Mouse (Mus musculus) neural tube, embryonic 14.5 days (tissue): ENCODE data around the gene Atrnl1. TPM values are rescaled to one million over a fixed set of nuclear protein-coding genes. Genes with fewer than 3 reads are reported as not detected.

ENCODE experiments used
- ATAC-seq: fragments of 200-750 bp; cut with Nextera tagmentation; 2 replicates; pipeline ENCODE4 v1.8.0; 2017; ENCODE audit warnings: low read depth, mild to moderate bottlenecking, moderate TSS enrichment, moderate library complexity
- H3K27ac ChIP-seq: fragments of 300-500 bp; sonication (generic); 2 replicates; pipeline ENCODE4 v1.5.1; 2014; ENCODE audit warnings: low read depth, mild to moderate bottlenecking, control low read depth, low read length, moderate library complexity, mixed read lengths
- H3K27me3 ChIP-seq: fragments of 300-500 bp; sonication (generic); 2 replicates; pipeline ENCODE4 v1.6.1; 2014; ENCODE audit warnings: low read length; ENCODE audit not compliant: control insufficient read depth, insufficient read depth
- H3K36me3 ChIP-seq: fragments of 300-500 bp; sonication (generic); 2 replicates; pipeline ENCODE4 v1.6.1; 2014; ENCODE audit warnings: low read length, mixed read lengths; ENCODE audit not compliant: control insufficient read depth, insufficient read depth
- H3K4me1 ChIP-seq: fragments of 300-500 bp; sonication (generic); 2 replicates; pipeline ENCODE4 v1.6.1; 2014; ENCODE audit warnings: low read length; ENCODE audit not compliant: control insufficient read depth, insufficient read depth
- H3K4me2 ChIP-seq: fragments of 300-500 bp; sonication (generic); 2 replicates; pipeline ENCODE4 v1.6.1; 2014; ENCODE audit warnings: mild to moderate bottlenecking, low read depth, low read length, control low read depth
- H3K4me3 ChIP-seq: fragments of 300-500 bp; sonication (generic); 2 replicates; pipeline ENCODE4 v1.5.1; 2014; ENCODE audit warnings: low read depth, low read length, control low read depth, mixed read lengths
- H3K9ac ChIP-seq: fragments of 300-500 bp; sonication (generic); replicated peaks from 2 replicates; pipeline ENCODE4 v1.6.1; 2014; ENCODE audit warnings: low read depth, mild to moderate bottlenecking, control low read depth, low read length, mixed read lengths
- H3K9me3 ChIP-seq: fragments of 300-500 bp; sonication (generic); 2 replicates; pipeline ENCODE4 v1.6.1; 2016; ENCODE audit warnings: low read length; ENCODE audit not compliant: control insufficient read depth
- WGBS: fragments of 180-500 bp; shearing (Covaris S2); extraction: QIAGEN DNeasy Blood & Tissue Kit; methylation state at CpG from one replicate; pipeline ENCODE4 v1.1.7; 2014; 5-methylcytosine and 5-hydroxymethylcytosine counted together
- polyA plus RNA-seq: library from polyadenylated mRNA; unstranded; fragments of >200 nt; fragmentation: Nextera tagmentation; extraction: Ambion mirVana; gene quantifications from 2 replicates; pipeline ENCODE4 v1.2.1, GENCODE M21; 2014

Gene Atrnl1
- polyA plus RNA-seq, 1 experiment from 2014 or later, result 8.6 TPM

DNA sequence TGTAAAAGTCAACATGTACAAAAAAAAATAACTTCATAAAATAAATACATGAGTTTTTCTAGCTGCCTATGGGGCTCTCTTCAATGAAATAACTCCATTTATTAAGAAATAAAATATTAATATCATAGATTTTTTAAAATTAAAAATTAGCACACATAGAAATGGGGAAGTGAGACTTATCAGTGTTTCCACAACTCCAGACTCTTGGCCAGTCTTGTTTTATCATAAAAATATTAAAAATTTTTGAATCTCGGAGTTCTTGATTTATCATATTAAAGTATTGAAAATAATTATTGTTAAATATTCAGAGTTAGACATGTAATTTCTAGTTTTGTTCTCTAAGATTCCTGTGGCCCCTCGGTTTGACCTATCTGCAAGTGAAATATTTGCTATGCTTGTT is 337.7 kb downstream of the Atrnl1 start:
- Histone ChIP-seq H3K27me3 (no peaks in the 10 kb centered on the region), H3K4me3 (no peak overlapping the region), H3K4me2 (no peak overlapping the region), H3K27ac (no peak overlapping the region), H3K36me3 (no peaks in the 10 kb centered on the region), H3K9me3 (no peaks in the 10 kb centered on the region), H3K9ac (no peak overlapping the region), H3K4me1 (0 out of 2 replicates have a peak, but pooled peaks cover 2% of the 10 kb centered on the region)
- no peak for ATAC-seq
- WGBS, result 82% methylated on average over 2 of the region's 2 CpGs

DNA sequence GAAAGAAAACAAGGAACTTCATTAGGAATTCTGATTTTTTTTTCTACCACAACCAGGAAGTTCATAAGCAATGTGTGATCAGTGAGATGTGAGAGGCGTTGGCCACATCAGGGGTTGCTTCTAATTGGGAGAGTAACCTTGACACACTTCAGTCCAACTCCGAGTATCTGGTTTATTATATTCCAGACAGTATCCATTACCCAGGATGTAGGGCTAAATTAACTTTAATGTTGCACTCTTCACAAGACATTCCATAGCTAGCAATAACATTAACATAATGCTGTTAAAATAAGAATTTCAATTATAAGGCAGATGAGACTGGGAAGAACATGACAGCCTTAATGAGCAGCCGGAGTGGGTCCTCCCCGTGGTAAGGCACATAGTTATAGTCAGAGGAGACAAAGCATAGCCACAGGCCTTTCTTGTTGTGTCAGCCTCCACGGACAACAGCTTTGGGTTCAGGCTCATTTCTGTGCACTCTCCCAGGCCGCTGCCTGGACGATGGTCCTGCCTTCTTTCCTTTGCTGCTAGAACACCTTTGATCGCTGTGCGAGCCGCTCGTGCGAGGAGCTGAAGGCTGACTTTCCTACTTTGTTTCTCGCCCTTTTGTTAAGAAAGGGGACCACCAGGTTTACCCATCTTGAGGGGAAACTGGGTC is 338.6 kb downstream of the Atrnl1 start:
- Histone ChIP-seq H3K36me3 (no peaks in the 10 kb centered on the region), H3K4me1 (0 out of 2 replicates have a peak, but pooled peaks cover 2% of the 10 kb centered on the region), H3K9ac (no peak overlapping the region), H3K27me3 (no peaks in the 10 kb centered on the region), H3K27ac (peak overlapping the region; percentile 22; the same call in 1 of the 2 replicates), H3K9me3 (no peaks in the 10 kb centered on the region), H3K4me3 (no peak overlapping the region), H3K4me2 (no peak overlapping the region)
- no peak for ATAC-seq
- WGBS, result 67% methylated on average over 13 of the region's 13 CpGs

DNA sequence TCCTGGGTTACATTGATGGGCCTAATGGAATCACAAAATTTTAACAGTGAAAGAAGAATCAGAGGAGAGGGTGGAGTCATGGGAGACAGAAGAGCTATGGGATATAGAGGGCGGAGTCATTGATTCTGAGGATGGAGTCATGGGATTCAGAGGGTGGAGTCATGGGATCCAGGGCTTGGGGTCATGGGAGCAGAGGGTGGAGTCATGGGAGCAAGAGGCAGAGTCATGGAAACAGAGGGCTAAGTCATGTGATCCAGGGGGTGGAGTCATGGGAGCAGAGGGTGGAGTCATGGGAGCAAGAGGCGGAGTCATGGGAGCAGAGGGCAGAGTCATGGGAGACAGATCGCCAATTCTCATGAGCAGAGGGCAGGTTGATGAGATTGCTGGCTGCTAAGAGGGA is 343.3 kb downstream of the Atrnl1 start:
- Histone ChIP-seq H3K36me3 (no peaks in the 10 kb centered on the region), H3K4me3 (no peak overlapping the region), H3K27me3 (no peaks in the 10 kb centered on the region), H3K9me3 (no peaks in the 10 kb centered on the region), H3K4me2 (no peak overlapping the region), H3K4me1 (0 out of 2 replicates have a peak, but pooled peaks cover 2% of the 10 kb centered on the region), H3K9ac (no peak overlapping the region), H3K27ac (no peak overlapping the region)
- no peak for ATAC-seq
- whole genome bisulfite sequencing, result 97% methylated on average over 3 of the region's 3 CpGs

DNA sequence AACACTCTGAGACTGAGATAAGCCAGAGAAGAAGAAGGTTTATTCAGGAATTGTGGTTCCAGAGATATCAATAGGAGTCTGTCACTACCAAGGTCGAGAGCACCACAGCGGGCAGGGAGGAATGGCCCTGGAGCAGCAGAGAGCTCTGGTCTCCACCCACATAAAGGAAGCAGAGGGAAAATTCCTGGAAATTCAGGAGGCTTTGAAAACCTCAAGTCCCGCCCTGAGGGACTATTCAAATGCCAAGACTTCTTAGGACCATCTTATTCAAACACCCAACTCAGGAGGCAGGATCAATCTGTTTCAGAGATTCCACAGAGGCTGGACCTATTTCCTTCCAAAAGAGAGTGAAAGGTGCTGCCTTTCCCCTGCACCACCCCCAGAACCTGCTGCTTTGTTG is 345.6 kb downstream of the Atrnl1 start:
- Histone ChIP-seq H3K9ac (no peak overlapping the region), H3K27me3 (no peaks in the 10 kb centered on the region), H3K4me2 (no peak overlapping the region), H3K4me1 (no peaks in the 10 kb centered on the region), H3K4me3 (no peak overlapping the region), H3K9me3 (no peaks in the 10 kb centered on the region), H3K36me3 (no peaks in the 10 kb centered on the region), H3K27ac (no peak overlapping the region)
- ATAC-seq, result no peak
- 86% methylated on average over 3 of the region's 3 CpGs for WGBS

DNA sequence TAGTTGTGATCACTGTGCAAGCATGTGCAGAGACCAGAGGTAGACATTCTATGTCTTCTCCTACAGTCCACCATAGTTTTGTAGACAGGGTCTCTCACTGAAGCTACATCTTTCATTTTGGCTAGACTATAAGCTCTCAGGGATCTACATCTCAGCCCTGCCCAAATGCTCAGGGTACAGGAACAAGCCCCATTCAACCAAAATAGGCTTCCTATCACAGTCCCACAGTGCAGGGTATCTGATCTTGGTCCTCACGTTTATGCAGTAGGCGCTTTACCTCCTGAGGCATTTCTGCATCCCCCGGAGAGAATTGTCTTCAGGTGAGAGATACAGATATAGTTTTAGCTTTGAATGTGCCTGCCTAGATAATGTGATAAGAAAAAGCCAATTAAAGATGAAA is 346.5 kb downstream of the Atrnl1 start:
- H3K4me1 ChIP-seq, result no peaks in the 10 kb centered on the region
- no peak overlapping the region for H3K9ac ChIP-seq
- no peak overlapping the region for H3K4me2 ChIP-seq
- 95% methylated on average over 3 of the region's 3 CpGs for WGBS
- H3K27me3 ChIP-seq, result no peaks in the 10 kb centered on the region
- H3K9me3 ChIP-seq, result no peaks in the 10 kb centered on the region
- no peaks in the 10 kb centered on the region for H3K36me3 ChIP-seq
- ATAC-seq, result no peak
- no peak overlapping the region for H3K4me3 ChIP-seq
- H3K27ac ChIP-seq, result no peak overlapping the region

DNA sequence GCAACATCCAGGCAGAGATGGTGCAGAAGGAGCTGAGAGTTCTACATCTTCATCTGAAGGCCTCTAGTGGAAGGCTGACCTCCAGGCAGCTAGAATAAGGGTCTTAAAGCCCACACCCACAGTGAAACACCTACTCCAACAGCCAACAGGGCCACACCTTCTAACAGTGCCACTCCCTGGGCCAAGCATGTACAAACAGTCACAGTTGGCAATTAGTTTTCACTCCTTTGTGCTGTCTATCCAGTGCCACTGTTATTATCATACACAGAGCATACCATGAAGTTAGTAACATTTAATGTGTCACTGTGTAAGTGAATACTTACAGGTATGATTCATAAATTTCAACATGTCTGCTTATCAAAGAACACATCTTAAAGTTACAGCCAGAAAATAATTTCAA is 347.3 kb downstream of the Atrnl1 start:
- Histone ChIP-seq H3K27me3 (no peaks in the 10 kb centered on the region), H3K27ac (no peak overlapping the region), H3K9ac (no peak overlapping the region), H3K4me1 (no peaks in the 10 kb centered on the region), H3K4me2 (no peak overlapping the region), H3K4me3 (no peak overlapping the region), H3K9me3 (no peaks in the 10 kb centered on the region), H3K36me3 (no peaks in the 10 kb centered on the region)
- no peak for ATAC-seq

DNA sequence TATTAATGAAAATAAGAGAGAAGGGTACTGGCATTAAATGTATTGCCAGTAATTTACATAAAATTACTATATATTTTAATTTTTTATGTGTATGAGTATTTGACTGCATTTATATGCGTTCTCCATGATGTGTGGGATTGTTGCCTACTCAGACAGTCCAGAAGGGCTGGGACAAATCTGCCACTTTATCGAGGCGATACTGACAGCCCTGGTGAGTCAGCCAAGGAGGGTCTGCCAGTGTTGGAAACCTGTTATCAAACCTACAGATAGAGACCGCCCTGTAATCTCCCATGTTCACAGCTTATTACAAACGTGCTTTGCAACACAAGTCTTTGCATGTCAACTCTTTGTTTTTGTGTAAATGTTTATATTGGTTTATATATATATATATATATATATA is 347.9 kb downstream of the Atrnl1 start:
- no peaks in the 10 kb centered on the region for H3K27me3 ChIP-seq

DNA sequence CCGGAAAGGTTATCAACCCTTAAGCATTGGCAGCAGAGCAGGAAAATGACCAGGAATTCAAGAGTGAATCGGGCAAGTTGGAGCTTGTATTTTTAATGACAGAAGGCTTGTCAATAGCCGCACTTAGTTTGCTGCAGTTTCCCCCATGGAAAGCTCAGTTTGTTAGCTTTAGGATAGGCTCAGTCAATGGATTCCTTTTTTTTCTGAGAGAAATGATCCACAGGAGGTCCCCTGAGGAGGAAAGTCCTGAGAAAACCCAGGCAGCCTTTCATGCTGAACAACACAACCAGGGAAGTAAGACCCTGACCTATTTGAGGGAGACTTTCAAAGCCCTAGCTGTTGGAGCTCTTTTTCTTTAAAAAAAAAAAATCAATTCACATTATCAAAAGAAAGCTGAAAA is 350.5 kb downstream of the Atrnl1 start:
- no peaks in the 10 kb centered on the region for H3K4me1 ChIP-seq
- no peaks in the 10 kb centered on the region for H3K27me3 ChIP-seq
- H3K4me2 ChIP-seq, result no peak overlapping the region
- H3K4me3 ChIP-seq, result no peak overlapping the region
- WGBS, result 26% methylated on average over 3 of the region's 3 CpGs
- H3K36me3 ChIP-seq, result no peaks in the 10 kb centered on the region
- no peak for ATAC-seq
- H3K27ac ChIP-seq, result no peak overlapping the region
- no peak overlapping the region for H3K9ac ChIP-seq
- H3K9me3 ChIP-seq, result no peaks in the 10 kb centered on the region

More for the DNA sequence above, 347.9 kb downstream of the Atrnl1 start:
- 88% methylated on average over 5 of the region's 5 CpGs for WGBS
- Histone ChIP-seq H3K9me3 (no peaks in the 10 kb centered on the region), H3K4me3 (no peak overlapping the region), H3K4me1 (no peaks in the 10 kb centered on the region), H3K9ac (no peak overlapping the region), H3K36me3 (no peaks in the 10 kb centered on the region), H3K4me2 (no peak overlapping the region), H3K27ac (no peak overlapping the region)
- ATAC-seq, result no peak

DNA sequence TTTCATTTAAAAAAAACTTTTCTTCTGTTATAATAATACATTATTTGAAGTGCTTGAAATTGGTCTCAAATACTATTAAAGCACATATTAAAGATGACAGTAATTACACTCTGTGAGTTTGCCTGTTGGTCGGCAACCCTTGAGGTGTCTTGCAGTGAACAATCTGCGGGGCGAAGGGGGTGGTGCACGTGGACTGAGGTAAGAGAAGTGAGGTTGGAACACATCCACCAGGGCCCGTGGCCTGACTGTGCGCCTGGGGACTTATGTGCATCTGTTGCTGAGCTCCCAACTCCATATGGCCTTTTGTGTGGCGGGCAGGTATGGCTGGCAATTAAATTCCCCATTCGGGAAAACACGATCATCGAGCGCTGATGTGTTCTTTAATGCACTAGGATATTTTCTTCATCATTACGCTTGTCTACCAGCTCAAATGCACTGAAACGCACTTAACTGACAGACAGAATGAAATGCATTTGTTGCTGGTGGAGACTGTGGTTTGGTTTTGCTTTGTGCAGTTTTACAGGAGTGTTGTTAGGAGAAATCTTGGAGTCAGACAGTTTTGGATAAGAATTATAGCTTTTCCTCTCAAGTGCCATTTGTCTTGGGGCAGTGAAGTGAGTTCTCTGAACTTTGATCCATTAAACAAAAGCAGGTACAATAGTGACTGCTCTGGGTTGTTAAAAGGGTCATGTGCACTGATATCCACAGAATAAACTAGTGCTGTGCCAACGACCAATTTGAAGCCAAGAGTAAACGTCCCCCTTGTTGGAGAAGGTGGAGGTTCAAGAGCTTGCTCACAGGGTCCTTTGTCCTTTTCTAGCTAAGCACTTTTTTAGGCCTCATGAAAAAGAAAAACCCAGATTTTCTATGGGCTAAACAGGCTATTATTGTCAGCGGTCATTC is 351.2 kb downstream of the Atrnl1 start:
- 39% methylated on average over 16 of the region's 16 CpGs for WGBS
- ATAC-seq, result no peak
- Histone ChIP-seq H3K27ac (no peak overlapping the region), H3K4me3 (no peak overlapping the region), H3K4me2 (no peak overlapping the region), H3K27me3 (no peaks in the 10 kb centered on the region), H3K9me3 (no peaks in the 10 kb centered on the region), H3K9ac (no peak overlapping the region), H3K36me3 (no peaks in the 10 kb centered on the region), H3K4me1 (no peaks in the 10 kb centered on the region)
